Mouse (Mus musculus) right cerebral cortex, postnatal 14 days (tissue): ENCODE measurements around the gene Vwa8.

Experiments used
- DNase-seq: peaks from one replicate; pipeline ENCODE4 v3.0.0; 2022

Vwa8 gene

GRCm38 (mm10) chr14:79153896-79154295, 305.0 kb downstream of the Vwa8 start:
- no peak for DNase-seq

GRCm38 (mm10) chr14:79154961-79155360, 306.1 kb downstream of the Vwa8 start:
- DNase-seq = no peak

- DNase-seq = no peak
Measured at GRCm38 (mm10) chr14:79156526-79157411, 307.9 kb downstream of the Vwa8 start.

- no peak for DNase-seq
Measured at GRCm38 (mm10) chr14:79157451-79158218, 308.8 kb downstream of the Vwa8 start.

GRCm38 (mm10) chr14:79158219-79158521, 309.3 kb downstream of the Vwa8 start:
- no peak for DNase-seq

- no peak for DNase-seq
Measured at GRCm38 (mm10) chr14:79158673-79159200, 309.9 kb downstream of the Vwa8 start.

GRCm38 (mm10) chr14:79159451-79159850, 310.6 kb downstream of the Vwa8 start:
- no peak for DNase-seq

- DNase-seq = no peak
Measured at GRCm38 (mm10) chr14:79160486-79160885, 311.6 kb downstream of the Vwa8 start.

- DNase-seq = no peak
Measured at GRCm38 (mm10) chr14:79160966-79161365, 312.1 kb downstream of the Vwa8 start.

- DNase-seq = no peak
Measured at GRCm38 (mm10) chr14:79161741-79162140, 312.9 kb downstream of the Vwa8 start.

- DNase-seq = no peak
Measured at GRCm38 (mm10) chr14:79162678-79163077, 313.8 kb downstream of the Vwa8 start.

- DNase-seq = no peak
Measured at GRCm38 (mm10) chr14:79164334-79164733, 315.5 kb downstream of the Vwa8 start.

GRCm38 (mm10) chr14:79164925-79165324, 316.1 kb downstream of the Vwa8 start:
- no peak for DNase-seq

- no peak for DNase-seq
Measured at GRCm38 (mm10) chr14:79174526-79174925, 325.7 kb downstream of the Vwa8 start.

- DNase-seq = peak; percentile 58
Measured at GRCm38 (mm10) chr14:79177754-79178153, 328.9 kb downstream of the Vwa8 start.

- DNase-seq = no peak
Measured at GRCm38 (mm10) chr14:79178247-79178646, 329.4 kb downstream of the Vwa8 start.

GRCm38 (mm10) chr14:79180078-79180730, 331.4 kb downstream of the Vwa8 start:
- DNase-seq = no peak

GRCm38 (mm10) chr14:79181748-79182147, 332.9 kb downstream of the Vwa8 start:
- no peak for DNase-seq

GRCm38 (mm10) chr14:79182801-79183200, 333.9 kb downstream of the Vwa8 start:
- DNase-seq = no peak

- DNase-seq = no peak
Measured at GRCm38 (mm10) chr14:79183261-79183660, 334.4 kb downstream of the Vwa8 start.

- DNase-seq = no peak
Measured at GRCm38 (mm10) chr14:79184071-79184470, 335.2 kb downstream of the Vwa8 start.

GRCm38 (mm10) chr14:79185018-79185685, 336.3 kb downstream of the Vwa8 start:
- DNase-seq = no peak

GRCm38 (mm10) chr14:79186976-79187375, 338.1 kb downstream of the Vwa8 start:
- no peak for DNase-seq
